Mouse (Mus musculus): Measurements from ENCODE around the gene Gpm6a. TPM values are rescaled to one million over a fixed set of nuclear protein-coding genes. Genes with fewer than 3 reads are reported as not detected.

Gene Gpm6a
- 1 to 10 TPM in 1 of 2 experiments, under 1 TPM in 1; 0.78 to 1.0 TPM for total RNA-seq (2021)
- long read RNA-seq, experiment 1, partial matches to known transcripts: 3 of 3 reads
- long read RNA-seq, experiment 1, other reads (novel, unspliced or antisense): 0 of 3 reads
- long read RNA-seq, experiment 2: 0 reads

DNA sequence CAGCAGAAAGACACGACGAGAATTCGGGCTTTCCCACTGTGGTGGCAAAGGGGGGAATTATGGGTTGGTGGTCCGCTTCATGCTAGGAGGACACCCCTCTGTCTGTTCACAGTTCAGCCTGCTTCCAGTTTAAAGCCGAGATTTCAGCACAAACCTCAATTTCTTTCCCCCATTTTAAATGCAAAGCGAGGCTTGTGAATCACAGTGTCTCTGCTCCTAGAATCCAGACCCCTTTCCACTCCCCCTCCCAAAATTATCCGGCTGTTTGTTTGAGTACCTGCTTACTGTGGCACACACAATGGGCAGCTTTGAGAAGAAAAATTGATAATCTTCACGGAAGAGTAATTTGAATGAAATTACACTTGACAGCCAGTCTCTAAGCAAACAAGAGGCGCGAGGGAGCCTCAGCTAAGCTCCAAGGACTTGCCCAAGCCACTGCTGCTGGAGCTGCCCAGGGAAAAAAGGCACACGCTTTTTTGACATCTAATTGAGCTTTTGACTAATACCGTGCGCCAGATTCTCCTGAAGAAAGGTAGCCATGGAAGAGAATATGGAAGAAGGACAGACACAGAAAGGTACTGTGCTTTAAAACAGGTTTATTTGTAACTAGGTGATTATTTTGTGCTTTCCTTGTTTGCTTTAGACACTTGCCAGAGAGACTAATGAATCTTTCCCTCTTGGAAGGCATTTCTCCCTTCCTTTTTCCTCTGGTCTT, at the start of gene Gpm6a:
Gene Gpm6a, plus strand, starts transcription at position 103 of the 715 bp plus-strand sequence.
- DNase-seq (ENCODE audit: low spot score in 2 of 2): no peak

DNA sequence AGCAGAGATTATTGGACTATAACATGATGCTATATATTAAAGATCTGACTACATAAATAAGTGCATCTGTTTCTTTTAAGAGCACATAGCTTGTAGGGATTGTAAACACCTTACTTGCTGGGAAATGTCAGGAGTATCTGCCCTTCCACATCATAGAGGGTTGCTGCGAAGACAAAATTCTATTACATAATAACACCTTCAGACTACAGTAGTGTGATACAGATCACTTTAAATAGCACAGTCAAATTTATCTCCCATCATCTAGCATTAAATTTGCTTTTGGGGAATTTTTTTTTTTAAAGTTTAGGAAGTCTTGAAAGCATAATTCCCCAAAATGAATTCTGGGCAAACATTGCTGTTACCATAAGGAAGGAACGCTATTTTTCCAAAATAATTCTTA, 41.8 kb upstream of the Gpm6a start:
- DNase-seq (ENCODE audit: low spot score in 2 of 2): no peak

DNA sequence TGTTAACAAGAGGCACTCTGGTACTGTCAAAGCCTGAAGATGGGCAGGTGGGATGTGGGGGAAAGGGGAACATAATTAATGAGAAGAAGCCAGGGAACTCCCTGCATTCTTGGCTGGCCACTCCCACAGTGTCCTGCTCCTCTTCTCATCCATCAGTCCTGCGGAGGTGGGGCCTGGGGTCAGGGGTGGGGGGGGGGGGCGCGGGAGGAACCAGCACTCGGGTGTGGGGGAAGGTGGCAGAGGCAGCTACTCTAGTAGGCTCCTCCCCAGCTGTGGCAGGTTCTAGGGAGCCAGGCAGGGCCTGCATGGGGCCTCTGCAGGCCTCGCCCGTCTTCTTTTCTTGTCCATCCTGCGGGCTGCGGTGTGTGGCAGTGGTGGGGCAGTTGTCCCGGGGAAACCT, 36.9 kb upstream of the Gpm6a start:
- no peak for DNase-seq (ENCODE audit: low spot score in 2 of 2)

DNA sequence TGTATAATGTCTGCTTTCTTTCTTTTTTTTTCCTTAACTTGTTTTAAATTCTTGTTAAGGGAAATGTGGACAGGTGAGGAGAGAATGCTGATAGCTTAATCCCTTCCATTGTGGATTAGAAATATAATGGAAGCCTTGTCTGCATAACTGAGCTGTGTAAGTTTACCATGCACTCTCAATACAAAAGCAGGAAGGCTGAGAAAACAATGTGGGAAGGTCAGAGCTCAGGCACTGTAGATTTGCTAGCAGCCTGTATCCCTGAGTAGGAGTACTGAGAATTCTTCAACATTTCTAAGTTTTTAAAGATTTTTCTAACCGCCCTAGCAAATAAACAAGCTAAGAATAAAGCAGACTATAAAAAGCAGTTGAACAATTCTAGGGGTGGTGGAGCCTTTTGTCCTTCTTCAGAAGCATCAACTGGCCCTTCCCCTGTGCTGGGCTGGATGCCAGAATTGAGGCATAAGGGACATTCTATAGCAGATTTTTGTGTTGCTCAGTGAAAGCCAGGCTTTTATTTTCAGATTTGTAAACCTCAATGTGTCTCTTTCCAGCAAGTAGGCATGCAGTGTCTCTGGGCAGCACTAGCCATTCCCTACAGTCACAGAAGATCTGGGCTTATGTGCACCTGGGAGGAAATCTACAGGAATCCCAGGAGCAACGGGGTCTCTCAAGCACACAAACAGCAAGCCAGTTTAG, 32.3 kb upstream of the Gpm6a start:
- no peak for DNase-seq (ENCODE audit: low spot score in 2 of 2)

DNA sequence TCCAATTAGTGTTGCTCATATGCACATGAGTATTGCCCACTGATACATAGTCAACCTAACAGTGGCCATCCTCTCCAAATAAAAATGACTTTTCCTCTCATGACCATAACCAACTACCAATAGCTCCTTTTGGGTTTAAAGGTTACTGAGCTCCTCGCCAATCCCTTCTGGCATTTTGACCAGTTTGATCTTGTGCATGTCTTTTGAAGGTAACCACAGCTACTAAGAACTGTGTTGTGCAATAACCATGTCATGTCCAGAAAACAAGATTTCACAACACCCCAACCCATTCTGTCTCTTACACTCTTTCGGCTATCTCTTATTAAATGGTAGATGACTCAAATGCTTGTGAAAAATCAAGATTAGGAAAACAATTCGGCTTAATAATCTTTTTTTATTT, 29.7 kb upstream of the Gpm6a start:
- DNase-seq (ENCODE audit: low spot score in 2 of 2): no peak

DNA sequence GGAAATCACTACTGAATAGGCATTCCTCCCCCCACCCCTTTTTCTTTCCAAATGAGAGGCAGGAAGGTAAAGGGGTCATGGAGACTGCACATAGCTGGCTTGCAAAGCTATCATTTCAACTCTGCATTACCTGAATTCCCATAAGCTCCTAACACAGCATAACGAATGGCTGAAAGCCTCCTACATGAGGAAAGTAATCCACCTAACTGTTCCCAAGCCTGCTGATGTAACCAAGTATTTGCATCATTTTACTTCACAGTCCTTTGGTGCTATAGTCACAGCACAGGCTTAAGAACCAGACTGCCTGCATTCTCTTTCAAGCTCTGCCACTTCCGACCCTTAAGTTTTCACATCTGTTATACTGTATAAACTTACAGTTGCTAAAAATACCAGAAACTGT, 22.3 kb upstream of the Gpm6a start:
- DNase-seq (ENCODE audit: low spot score in 2 of 2): no peak

DNA sequence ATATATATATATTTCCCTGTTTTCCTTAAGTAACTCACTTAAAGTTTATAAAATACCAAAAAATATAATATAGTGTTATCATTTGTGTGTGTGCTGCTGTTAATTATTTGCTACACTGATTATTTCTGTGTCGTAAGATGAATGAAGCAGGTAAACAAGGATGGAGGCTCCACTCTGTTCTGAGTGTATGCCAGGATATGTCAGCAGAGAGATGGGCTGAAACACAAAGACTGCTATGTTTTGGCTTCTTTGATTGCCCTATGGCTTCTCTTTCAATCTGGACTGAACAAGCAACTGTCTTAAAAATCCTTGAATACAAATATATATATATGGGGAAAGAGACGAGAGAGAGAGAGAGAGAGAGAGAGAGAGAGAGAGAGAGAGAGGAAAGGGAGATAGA, 1.3 kb upstream of the Gpm6a start:
- DNase-seq (ENCODE audit: low spot score in 2 of 2): no peak

DNA sequence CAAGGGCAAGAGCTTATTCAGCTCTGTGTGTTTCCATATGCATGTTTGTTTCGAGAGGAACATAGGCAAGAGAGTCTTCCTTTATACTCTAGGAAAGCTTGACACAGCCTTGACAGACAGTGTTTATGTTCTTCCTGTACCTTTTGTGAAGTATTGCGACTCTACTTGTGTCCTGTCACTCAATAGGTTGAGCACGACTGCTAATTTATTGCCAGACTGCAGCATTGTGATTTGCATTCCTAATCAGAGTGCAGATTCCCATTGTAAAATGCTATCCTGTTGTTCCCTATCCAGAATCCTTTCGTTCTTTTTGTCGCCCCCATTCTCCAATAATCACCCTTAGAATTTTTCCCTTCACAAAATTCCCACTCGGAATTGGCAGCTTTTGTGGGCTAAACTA, 613 bp upstream of the Gpm6a start:
- no peak for DNase-seq (ENCODE audit: low spot score in 2 of 2)

DNA sequence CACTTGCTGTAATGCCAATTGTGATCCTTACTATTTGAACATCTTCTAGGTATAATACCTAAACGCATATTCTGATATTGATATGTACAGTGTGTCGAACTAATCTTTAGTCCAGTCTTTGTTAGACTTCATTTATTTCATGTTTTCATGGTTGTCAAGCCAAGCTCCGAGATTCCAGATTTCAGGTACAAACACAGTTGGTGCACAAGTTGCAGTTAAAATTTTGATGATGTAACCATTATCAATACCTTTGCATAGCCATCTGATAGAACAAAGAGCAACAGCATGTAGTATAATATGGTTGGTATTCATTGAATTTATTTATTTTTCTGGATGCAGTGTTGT, 785 bp downstream of the Gpm6a start:
- no peak for DNase-seq (ENCODE audit: low spot score in 2 of 2)

DNA sequence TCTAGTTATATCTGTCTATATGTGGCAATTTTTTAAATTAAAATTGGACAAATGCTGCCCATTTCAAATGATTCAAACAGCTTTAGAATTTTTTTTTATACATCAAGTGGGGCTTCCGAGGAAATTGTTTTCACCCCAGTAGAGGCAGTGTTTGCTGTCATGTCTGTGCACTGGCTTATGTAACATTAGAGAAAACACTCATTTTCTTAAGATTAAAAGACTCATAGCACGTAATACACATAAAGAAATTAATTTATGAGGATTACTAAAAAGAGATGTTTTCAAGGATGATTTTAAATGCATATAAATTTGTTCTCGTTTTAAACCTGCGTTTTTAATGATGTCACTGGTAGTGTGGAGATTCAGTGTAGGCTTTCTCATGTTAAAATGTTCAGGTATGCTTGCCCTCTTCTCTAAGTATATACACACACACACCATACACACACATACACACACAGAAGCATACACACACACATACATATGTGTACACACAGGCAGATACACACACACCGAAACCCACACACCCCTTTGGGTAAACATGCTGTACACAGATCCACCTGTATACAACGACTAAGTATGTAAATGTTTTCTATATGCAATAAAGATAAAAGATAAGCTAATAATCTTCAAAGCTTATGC, 1.4 kb downstream of the Gpm6a start:
- no peak for DNase-seq (ENCODE audit: low spot score in 2 of 2)

DNA sequence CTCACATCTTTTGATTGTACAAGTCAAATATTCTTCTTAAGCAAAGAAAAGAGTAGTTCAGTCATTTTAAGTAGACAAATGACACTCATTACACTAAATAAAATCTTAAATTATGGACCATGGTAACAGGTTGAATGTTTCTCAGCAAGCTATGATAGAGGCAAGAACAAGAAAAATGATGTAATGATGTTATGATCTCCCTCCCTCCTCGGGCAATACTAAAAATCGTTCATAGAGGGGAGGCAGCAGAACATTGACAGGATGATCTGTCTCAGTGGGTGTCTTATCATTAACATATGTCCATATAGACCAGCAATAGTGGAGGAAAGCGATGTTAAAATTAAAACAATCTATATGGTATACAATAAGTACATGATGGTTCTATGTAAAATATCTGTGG, 2.1 kb downstream of the Gpm6a start:
- no peak for DNase-seq (ENCODE audit: low spot score in 2 of 2)

DNA sequence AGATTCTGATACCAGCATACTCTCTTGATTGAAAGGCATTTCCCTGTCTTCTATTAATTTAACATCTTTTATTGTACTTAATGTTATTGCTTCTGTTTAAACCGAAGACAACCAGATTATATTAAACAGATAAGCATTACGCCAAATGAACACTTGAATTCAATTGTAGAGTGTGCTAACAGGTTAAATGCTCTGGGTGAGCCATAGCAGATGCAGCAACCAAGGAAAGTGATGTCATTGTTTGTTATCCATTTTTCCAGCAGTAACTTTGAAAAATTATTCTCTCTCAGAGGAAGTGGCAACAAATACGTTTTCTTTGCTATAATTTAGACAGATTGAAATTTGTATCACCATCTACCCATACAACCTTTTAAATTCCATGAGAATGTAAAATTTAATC, 2.9 kb downstream of the Gpm6a start:
- DNase-seq (ENCODE audit: low spot score in 2 of 2): no peak

DNA sequence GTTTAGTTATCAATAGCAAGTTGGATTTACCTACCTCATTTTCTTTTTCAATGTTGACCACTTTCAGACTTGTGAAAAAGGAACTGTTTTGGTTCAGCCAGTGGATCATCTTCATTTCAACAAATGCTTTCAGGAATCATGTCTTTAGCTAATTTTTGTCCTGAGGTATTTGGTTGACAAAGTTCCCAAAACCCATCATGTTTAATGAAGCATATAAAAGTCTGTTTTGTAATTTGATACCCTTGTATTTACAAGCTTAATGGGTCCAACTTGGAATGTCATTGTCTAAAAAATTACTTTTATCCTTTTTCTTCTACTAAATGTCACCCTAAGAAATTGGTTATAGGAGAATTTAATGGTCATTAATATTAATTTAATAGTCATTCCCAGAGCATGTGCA, 6.9 kb downstream of the Gpm6a start:
- no peak for DNase-seq (ENCODE audit: low spot score in 2 of 2)

DNA sequence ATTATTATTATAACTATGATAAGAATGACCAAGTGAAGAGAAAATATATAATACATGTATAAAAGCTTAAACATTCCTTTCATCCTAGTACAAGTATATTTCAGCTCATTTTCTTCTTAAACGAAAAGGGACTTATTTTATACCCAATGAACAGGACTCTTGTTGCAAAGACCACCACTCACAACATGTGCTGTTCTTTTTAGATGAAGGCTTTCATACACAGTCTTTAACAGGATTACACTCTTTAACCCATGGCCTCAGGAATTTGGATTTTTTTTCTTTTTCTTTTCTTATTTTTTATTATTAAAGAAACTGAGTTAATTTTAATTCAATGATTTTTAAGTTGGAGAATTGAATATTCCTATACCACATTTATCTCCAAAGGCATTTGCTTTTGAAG, 20.4 kb downstream of the Gpm6a start:
- no peak for DNase-seq (ENCODE audit: low spot score in 2 of 2)

DNA sequence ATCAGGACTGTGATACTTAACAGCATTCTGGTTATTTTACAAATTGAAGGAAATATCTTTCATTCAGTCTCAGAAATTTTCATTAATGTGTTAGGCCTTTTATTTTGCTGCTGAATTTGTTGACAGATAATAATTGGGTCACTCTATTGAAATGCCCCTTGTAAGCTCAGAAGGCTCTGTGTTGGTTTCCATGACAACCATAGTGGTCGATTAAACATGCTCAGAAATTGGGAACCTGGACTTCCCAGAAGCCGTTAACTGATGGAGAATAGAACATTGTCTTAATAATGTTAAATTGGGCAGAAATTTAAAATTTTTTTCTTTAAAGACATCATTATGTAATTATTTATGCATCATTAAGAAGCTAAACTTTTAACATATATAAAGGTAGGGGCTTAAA, 20.9 kb downstream of the Gpm6a start:
- DNase-seq (ENCODE audit: low spot score in 2 of 2): no peak

DNA sequence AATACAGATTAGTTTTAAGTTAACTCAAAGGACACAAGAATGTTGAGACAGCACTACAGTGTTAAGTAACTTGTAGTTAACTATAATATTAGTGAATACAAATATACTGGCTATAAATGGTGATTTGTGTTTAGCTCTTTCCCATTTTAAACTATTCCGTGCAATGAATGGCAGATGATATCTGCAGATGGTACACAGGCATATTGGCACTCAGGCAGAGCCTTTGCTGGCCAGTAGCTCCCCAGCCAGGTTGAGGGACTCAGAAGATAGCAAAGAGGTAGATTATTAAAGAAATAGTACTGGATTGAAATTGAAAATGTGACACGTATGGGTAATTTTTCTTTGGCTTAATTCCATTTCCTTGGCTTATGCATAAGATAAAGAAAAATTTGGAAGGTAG, 21.3 kb downstream of the Gpm6a start:
- no peak for DNase-seq (ENCODE audit: low spot score in 2 of 2)

DNA sequence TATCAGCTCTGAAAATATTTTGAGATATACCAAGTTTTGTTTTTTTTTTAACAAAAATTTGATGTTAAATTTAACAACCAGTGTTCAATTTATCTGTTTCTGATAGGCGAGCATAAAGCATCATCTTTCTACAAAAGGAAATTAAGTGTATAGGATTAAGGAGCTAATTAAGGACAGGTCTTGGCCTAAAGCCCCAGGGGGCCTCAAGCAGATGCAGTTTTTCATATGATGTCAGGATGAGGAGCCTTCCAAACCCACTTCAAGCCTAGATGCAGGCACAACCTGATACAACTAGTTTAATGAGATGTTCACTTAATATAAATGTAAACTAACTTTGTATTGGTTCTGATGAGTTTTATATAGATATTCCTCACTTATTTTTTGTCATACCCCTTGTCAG, 22.0 kb downstream of the Gpm6a start:
- no peak for DNase-seq (ENCODE audit: low spot score in 2 of 2)

DNA sequence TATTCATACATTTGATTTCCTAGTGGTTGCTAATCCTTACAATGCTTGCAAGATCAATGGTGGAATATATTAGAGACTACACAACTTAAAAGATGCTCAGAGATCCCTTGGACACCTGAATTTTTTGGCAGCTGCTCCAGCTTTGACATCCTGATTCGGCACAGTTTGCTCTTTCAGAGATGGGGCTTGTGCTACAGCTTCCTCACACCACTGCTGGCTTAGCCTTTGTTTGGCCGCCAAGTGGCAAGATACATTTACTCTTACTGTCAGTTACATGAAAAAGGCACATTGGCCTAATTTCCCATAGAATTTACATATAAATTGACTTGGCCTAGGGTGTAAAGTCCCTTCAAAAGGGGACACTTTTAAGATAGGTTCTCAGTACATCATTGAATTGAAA, 32.1 kb downstream of the Gpm6a start:
- no peak for DNase-seq (ENCODE audit: low spot score in 2 of 2)

DNA sequence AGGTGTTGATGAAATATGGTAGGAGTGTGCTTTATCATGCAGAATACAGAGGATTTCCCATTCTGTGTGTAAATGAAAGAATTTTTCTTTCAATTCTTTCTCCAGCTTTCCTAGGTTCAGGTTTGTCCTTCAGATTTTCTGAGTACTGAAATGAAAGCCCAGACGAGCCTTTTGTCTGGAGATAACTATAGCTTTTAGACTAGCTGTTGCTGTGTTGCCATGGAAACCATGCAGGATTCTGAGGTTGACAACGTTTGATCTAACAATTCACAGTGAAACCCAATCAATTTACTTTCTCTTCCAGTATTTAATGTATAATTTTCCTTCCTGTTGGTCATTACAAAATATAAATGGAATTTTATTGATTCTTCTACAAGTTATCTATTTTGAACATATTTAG, 34.5 kb downstream of the Gpm6a start:
- DNase-seq (ENCODE audit: low spot score in 2 of 2): no peak

DNA sequence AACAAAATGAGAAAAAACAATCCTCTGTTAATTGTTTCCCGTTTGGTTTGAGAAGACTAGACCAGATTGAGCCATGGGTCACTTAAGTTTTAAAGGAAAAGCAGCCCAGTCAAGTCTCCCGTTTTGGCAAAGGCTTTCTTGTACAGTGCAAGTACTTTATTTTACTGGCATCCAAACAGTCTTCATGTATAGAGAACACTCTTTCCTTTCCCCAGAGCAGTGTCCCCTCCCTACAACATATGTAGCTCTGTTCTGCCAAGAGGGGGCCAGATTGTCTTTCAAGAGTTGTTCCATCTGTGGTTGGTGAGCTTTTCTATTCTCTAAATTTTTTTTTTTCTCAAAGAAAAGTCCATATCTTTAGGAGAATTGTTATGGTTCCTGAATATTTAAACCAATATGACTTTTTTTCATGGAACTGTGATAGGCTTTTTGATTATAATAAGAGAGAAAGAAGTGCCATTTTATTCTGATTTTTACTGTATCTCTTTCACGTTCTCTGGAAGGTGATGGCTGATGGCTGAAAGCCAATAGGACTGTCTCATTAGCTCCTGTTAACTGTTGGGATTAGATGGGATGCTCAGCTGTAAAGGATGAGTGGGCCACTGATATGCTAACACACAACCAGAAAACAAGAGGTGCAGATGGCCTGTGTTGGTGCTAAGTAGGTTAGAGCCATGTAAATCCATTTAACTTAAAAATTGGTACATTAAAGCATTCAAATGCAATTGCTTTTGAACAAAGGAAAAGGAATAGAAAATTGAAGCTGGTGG, 37.4 kb downstream of the Gpm6a start:
- no peak for DNase-seq (ENCODE audit: low spot score in 2 of 2)

DNA sequence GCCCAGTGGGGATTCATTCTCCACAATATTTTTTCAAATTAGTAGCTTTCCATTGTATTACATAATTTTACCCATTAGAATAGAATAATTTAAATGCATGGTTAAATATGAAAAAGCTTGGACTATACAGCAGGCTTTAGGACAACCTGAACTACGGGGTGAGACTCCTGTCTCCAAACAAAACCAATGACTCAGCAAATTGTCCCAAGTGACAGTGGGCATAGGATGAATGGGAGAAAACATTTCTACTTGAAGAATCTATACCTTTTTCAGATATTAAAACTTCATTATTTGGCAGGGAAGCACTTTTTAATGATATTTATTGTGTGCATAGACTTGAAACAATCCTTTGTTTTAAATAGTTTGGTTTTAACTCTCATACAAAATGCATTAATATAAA, 41.0 kb downstream of the Gpm6a start:
- no peak for DNase-seq (ENCODE audit: low spot score in 2 of 2)

DNA sequence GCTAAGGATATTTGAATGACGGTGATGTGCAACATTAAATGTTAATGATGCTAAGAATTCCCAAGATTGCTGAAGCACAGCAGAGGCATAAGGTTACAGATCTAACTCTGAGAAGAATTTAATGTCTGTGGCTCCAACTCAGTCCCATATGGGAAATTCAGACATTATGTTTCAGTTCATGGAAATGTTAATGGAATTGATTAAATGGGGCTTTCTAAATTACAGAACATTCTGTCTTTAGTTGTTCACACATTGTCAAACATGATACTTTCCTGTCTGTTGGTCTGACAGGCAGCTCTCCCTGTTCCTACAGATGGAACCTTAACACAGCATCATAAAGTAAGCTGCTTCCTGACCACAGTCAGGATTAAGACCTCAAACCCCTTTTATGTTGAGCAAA, 47.8 kb downstream of the Gpm6a start:
- DNase-seq (ENCODE audit: low spot score in 2 of 2): no peak
